ENCODE assay signal across 22 mouse cellular contexts in genomic region chr1:148051876-148052275, GRCm38 (mm10).
DNase-seq lines count a peak whose midpoint lies in the region; ATAC-seq lines count a peak whose summit lies in the region.
"Had no signal": no experiment of that assay in that cellular context is flagged by ENCODE, and none has a peak within 500 bp of the region (broad histone marks: within the 10 kb centered on the region; RNA-seq: fewer than 3 reads in every experiment).

No protein-coding gene starts in this region.

- no peak for DNase-seq in frontal cortex, postnatal 14 days (ENCODE audit: low spot score in 2 of 2)
- DNase-seq in right cerebral cortex, adult 18-20 months: peak; percentile 3
- DNase-seq in right cerebral cortex, postnatal 25 days: no peak
- peak; percentile 92 for DNase-seq in Muller cell, postnatal 12 days (ENCODE audit: inconsistent ontology term)
- peak; percentile 36 for DNase-seq in telencephalon, adult 2 months (ENCODE audit: low read depth, low spot score)
- no peak for DNase-seq in gastrocnemius, postnatal 14 days
- DNase-seq in layer of hippocampus, adult 9-10 months (ENCODE audit: low spot score): no peak
- DNase-seq: adrenal gland, adult 2 months; adrenal gland, postnatal 10 days; adrenal gland, postnatal 36 days; B cell, adult 2 months; cerebellum, adult 11 months; cerebellum, adult 18-20 months; cerebellum, adult 8-10 months; cerebellum, adult 9-11 months; cerebellum, postnatal 14 days; cerebellum, postnatal 36 days; embryo, embryonic 11 days had no signal

- intact Hi-C loops in gastrocnemius, postnatal 14 days (cut with DNase I; ENCODE audit: low total_unique reads): no loop called here

- peak; percentile 86 for ATAC-seq in frontal cortex, adult (ENCODE audit: low TSS enrichment)
- ATAC-seq: CD4-positive, CD25-positive, alpha-beta regulatory T cell, adult 4 months; forebrain, embryonic 14.5 days; forebrain, embryonic 16.5 days had no signal

Comparison
In these comparisons a context has a peak if more than half of its experiments do, and no peak if none do; other contexts are left out.
1. DNase-seq: peak in right cerebral cortex, adult 18-20 months (single experiment), Muller cell, postnatal 12 days (single experiment) and telencephalon, adult 2 months (single experiment); none in frontal cortex, postnatal 14 days (0 of 2), right cerebral cortex, postnatal 25 days (single experiment), gastrocnemius, postnatal 14 days (single experiment) and layer of hippocampus, adult 9-10 months (single experiment).